Mouse (Mus musculus): ENCODE results near the gene Zscan20.

Zscan20 gene

GRCm38 (mm10) chr4:128609925-128610402, at the start of gene Zscan20:
Gene Zscan20 (minus strand): TSS chr4:128610098.
- DNase-seq (ENCODE audit: low read depth): peak; percentile 99

- DNase-seq (ENCODE audit: low read depth): no peak
Observed at GRCm38 (mm10) chr4:128655446-128655845, 45.5 kb upstream of the Zscan20 start.

- DNase-seq (ENCODE audit: low read depth): no peak
Observed at GRCm38 (mm10) chr4:128654505-128655381, 44.8 kb upstream of the Zscan20 start, which contains the start of gene Phc2. Gene Phc2 (plus strand): TSS chr4:128654702.

GRCm38 (mm10) chr4:128652584-128653298, 42.8 kb upstream of the Zscan20 start:
- DNase-seq (ENCODE audit: low read depth): no peak

DNA sequence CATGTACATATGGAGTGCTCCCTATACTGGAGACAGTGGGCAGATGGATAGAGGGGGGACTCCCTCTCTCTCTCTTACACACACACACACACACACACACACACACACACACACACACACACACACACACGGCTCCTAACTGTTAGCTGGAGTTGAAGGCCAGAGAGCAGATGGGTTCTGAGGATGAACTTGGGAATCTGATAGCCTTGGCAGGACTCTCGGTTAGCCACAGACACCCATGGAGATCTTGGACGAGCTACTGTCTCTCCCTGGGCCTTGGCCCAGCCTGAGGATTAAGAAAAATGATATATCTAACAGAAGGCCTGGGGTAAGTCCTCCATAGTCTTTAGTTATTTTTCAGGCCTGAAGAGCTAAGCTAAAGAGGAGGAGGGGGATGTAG, 41.6 kb upstream of the Zscan20 start:
- DNase-seq (ENCODE audit: low read depth): no peak

DNA sequence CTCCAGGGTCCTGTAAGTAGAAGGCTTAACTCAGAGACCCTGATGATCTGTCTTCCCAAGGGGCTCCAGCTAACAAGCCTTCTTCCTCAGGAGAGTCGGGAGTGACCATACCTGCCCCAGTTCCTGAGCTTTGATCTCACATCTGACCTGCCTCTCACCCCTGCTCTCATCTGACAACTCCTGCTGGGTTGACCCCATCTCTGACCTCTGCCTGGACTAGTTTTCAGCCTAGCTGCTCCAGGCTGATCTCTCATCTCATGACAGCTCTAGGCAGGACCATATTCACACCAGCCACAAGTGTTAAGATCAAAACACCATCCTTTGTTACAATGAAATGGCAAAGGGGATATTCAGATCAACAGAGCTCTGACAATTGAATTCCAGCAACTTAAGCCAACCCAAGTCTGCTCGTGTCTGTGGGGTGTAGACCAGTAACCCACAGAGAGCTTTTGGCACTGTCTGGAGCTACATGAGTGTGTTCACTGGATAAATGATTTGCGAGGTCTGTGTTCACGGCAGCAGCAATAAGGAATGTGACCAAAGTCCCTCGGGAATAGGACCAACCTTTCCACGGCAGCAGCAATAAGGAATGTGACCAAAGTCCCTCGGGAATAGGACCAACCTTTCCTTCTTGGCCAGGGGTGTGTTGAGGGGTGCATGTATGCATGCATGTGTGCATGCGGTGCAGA, 38.8 kb upstream of the Zscan20 start:
- DNase-seq (ENCODE audit: low read depth): no peak

- DNase-seq (ENCODE audit: low read depth): no peak
Observed at GRCm38 (mm10) chr4:128646762-128647161, 36.9 kb upstream of the Zscan20 start.

DNA sequence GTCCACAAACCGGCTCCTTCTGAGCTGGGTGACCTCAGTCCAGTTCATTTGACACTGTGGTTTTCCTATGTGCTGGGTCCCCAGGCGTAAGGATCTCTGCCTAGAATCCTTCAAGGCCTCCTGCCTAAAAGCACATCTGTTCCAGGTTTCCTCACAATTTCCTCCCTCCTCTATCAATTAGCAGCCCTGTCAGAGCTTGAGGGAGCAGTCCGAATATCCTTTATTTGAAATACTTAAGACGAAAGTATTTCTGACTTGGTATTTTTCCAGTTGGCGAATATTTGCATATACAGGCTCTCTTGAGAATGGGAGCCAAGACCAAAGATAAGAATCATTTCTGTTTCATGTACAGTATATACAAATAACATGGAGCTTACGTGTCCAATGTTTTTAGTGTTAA, 36.0 kb upstream of the Zscan20 start:
- peak; percentile 17 for DNase-seq (ENCODE audit: low read depth)

DNA sequence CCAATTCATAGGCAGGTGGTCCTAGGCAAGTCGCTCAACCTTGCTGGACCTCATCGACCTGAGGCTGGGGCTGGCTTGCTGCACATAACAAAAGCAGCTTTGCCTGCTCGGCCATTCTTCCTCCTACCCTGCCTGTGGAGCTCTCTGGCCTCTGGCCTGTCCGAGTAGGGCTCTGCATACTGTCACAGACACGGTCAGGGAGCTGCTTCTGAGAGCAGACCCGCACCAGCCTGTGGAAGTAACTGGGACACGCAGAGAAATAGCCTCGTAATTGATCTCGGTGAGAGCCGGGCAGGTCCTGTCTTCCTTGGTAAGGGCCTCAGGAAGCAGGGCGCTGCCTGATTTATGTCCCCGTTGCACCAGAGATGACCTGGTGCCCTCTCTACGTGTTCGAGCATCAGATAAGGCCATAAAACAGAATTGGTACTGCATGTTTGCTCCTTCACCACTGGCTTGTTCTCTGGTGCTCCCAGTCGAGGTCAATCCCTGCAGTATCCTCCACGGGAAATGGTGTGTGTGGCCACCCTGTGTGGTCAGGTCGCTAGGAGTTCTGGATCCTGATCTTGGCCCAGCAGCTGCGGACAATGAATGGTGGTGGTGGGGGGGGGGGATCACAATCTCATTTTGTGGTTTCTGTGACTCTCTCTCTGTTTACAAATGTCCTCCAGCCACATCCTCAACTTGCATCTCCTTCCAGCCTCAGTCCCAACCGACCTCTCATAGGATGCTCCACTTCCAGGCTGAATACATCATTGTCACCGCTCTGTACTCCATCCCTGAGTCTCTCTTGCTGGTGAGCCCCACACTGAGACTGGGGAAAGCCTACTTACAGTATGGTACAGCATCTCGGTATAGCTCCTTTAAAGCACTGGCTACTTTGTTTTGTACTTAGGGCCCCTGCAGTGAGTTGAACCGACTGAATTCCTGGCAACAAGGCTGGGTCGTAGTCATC, 32.1 kb upstream of the Zscan20 start:
- peak; percentile 48 for DNase-seq (ENCODE audit: low read depth)

- no peak for DNase-seq (ENCODE audit: low read depth)
Observed at GRCm38 (mm10) chr4:128638265-128638923, 28.5 kb upstream of the Zscan20 start.

DNA sequence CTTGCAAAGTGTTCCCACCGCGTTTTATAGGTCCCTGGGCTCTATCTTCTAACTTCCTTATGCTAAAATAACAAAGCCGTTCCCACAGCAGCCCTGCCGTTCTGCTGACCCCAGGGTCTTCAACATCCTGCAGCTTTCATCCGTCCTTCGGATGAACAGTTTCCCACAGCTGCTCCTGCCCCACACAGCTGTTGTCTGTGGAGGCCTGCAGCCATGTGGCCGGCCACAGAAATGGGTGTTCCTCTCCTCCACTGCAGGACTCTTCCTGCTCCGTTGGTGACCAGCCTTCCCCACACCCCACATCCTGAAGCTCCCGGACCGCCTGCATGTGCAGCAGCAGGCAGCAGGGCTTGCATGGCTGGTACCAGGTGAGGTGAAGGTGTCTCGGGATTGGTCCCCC, 27.4 kb upstream of the Zscan20 start:
- DNase-seq (ENCODE audit: low read depth): no peak

GRCm38 (mm10) chr4:128635894-128636585, 26.1 kb upstream of the Zscan20 start:
- DNase-seq (ENCODE audit: low read depth): no peak

DNA sequence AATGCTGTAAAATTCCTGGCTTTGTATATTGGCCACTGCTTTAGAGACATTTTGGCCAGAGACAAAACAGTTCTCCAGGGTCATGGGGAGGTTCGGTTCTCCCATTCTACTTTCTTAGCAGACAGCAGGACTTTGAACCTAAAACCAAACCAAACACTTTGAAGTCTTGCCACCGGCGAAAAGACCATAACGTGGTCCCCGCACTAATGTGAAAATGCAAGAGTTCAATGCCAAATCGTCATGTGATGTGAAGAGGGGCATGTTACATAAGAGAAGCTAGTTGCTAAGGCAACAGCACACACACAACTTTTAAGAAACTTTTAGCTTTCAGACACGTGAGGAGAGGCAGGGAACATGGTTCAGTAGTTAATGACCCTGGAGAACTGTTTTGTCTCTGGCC, 25.6 kb upstream of the Zscan20 start:
- no peak for DNase-seq (ENCODE audit: low read depth)

DNA sequence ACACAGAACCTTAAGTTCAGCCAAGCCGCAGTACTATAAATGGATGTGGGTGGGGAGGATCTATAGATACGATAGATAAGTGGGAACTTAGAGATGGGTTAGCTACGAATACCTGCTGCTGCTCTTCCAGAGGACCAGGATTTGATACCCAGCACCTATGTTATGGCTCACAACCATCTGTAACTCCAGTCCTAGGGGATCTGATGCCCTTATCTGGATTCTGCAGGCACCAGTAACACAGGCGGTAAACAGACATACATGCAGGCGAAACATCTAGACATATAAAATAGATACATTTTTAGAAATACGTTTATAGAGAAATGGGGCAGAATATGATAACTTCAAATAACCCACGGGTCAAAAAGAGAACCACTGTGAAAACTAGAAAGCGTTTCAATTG, 11.2 kb upstream of the Zscan20 start:
- no peak for DNase-seq (ENCODE audit: low read depth)

- DNase-seq (ENCODE audit: low read depth): no peak
Observed at GRCm38 (mm10) chr4:128620572-128620971, 10.7 kb upstream of the Zscan20 start.

- no peak for DNase-seq (ENCODE audit: low read depth)
Observed at GRCm38 (mm10) chr4:128618963-128619362, 9.1 kb upstream of the Zscan20 start.

GRCm38 (mm10) chr4:128618246-128618911, 8.5 kb upstream of the Zscan20 start, which contains the start of gene Tlr12:
Gene Tlr12 (minus strand): TSS chr4:128618619.
- no peak for DNase-seq (ENCODE audit: low read depth)

DNA sequence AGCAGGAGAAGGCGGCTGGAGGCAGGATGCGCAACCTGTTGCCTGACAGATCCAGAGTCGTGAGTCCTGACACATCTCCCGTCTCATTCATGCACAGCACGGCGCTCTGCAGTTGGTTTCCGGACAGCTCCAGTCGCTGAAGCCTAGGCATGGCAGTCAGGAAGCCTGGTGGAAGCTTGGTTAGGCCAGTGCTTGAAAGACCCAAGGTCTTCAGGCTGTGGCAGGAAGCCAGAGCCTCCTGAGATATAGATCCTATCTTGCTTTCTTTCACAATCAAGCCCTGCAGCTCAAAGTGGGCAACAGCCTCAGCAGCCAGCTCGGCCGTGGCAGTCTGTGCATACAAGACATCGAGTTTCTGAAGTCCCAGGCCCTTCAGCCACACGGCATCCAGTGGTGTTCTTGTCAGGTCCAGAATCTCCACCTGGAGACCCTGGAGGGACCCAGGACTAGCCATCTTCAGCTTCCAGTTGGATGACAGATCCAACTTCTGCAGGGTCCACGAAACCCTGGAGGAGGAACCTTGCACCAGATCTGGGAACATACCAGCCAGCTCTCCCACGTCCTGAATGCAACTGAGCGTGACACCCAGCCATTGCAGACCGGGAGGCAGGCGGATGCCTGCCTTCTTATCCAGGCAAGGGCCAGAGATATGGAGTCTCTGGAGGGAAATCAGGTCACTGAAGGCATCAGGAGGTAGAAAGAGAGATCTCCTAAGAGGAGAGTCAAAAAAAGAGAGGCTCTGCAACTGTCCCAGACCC, 7.6 kb upstream of the Zscan20 start:
- DNase-seq (ENCODE audit: low read depth): peak; percentile 24

DNA sequence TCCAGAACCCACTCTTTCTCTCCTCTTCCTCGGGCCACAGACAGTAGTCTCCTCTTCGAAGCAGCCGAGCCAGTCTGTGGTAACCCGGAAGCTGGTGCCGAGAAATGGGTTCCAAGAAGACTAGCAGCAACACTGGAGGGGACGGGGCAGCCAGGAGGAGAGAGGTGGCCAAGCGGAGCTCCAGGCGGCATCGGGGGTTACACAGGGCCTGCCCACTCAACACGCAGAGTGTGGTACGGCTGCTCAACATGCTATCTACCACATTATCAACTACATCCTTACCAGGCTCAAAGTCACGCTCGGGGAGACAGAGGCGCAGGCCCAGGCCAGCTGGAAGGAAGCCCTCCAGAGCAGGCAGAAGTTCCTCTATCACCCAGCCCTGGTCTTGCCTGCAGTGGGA, 5.9 kb upstream of the Zscan20 start:
- DNase-seq (ENCODE audit: low read depth): no peak

Data from NIH3T3 (cell line).